Mouse (Mus musculus) ES-Bruce4 (cell line): ENCODE measurements around the gene Crocc2.

Experiments
- CTCF ChIP-seq: IDR thresholded peaks from one replicate; pipeline ENCODE4 v1.8.1; 2011; ENCODE audit warnings: low read depth, low read length
- EP300 ChIP-seq: IDR thresholded peaks from 2 replicates; pipeline ENCODE4 v1.6.1; 2011; ENCODE audit warnings: low read depth, low read length; ENCODE audit not compliant: insufficient read depth
- POLR2A ChIP-seq: IDR thresholded peaks from one replicate; pipeline ENCODE4 v1.8.1; 2011; ENCODE audit warnings: low read length; ENCODE audit not compliant: insufficient read depth

DNA sequence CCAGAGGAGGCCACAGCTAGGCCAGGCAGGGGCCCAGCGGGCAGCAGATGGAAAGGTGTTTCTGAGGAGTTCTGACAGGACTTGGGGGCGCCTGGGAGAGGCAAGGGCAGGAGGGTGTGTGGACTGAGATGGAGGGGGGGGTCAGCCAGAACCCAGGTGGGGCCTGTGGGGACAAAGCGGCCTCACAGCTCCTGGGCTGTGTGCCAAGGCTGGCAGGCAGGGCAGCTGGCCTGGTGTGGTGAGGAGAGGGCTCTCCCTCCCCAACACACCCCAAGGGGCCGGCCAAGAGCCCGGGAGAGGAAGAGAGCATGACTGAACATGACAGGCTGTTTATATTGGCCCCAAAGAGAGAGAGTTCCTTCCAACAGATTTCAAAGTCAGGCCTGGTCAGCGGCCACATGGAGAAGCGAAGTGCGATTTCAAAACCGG lies 41.7 kb downstream of the Crocc2 start:
- TF ChIP-seq CTCF (no peak), POLR2A (no peak), EP300 (no peak)
